Mouse (Mus musculus): ENCODE measurements around the gene Zfp975. TPM values are rescaled to one million over a fixed set of nuclear protein-coding genes. Genes with fewer than 3 reads are reported as not detected.
"Not testable (repeated sequence)": the region's sequence is repeated elsewhere in the genome, so short reads cannot be mapped to it uniquely, and the experiment has no call there.

The Zfp975 gene
- polyA plus RNA-seq, 1 experiment from 2014 or later: 8.3 TPM

GRCm38 (mm10) chr7:42642152-42643115, 50.1 kb downstream of the Zfp975 start, which contains the start of gene Zfp976:
TSS of gene Zfp976 (minus strand) at chr7:42642588.
- ATAC-seq (ENCODE audit: low FRiP score) (peak; percentile 99), DNase-seq (ENCODE audit: low spot score, missing footprints) (peak; percentile 91)
- not testable (repeated sequence) for H3K27ac ChIP-seq (ENCODE audit: low read depth, low read length); H3K9me3 ChIP-seq (ENCODE audit: control insufficient read depth, low read length); H3K36me3 ChIP-seq (ENCODE audit: control insufficient read depth, insufficient read depth, low read length); H3K4me1 ChIP-seq (ENCODE audit: control insufficient read depth, insufficient read depth, low read length); H3K27me3 ChIP-seq (ENCODE audit: control insufficient read depth, insufficient read depth, low read length)
- peak within 1 kb of the TSS; percentile 36 for H3K4me2 ChIP-seq
- peak within 1 kb of the TSS; percentile 28 for H3K4me3 ChIP-seq (ENCODE audit: low read depth, low read length)
- WGBS: 3% methylated on average over 25 of the region's 25 CpGs
- H3K9ac ChIP-seq (ENCODE audit: low read length): peak within 1 kb of the TSS; percentile 27; the same call in 1 of the 2 replicates

- not testable (repeated sequence) for ATAC-seq (ENCODE audit: low FRiP score); H3K4me2 ChIP-seq; H3K27me3 ChIP-seq (ENCODE audit: control insufficient read depth, insufficient read depth, low read length); H3K36me3 ChIP-seq (ENCODE audit: control insufficient read depth, insufficient read depth, low read length); DNase-seq (ENCODE audit: low spot score, missing footprints); H3K9me3 ChIP-seq (ENCODE audit: control insufficient read depth, low read length); H3K4me3 ChIP-seq (ENCODE audit: low read depth, low read length); H3K27ac ChIP-seq (ENCODE audit: low read depth, low read length); H3K4me1 ChIP-seq (ENCODE audit: control insufficient read depth, insufficient read depth, low read length); H3K9ac ChIP-seq (ENCODE audit: low read length)
These were observed 61.5 kb downstream of the Zfp975 start for GRCm38 (mm10) chr7:42631031-42631430.

Other genes starting within 250 kb of the Zfp975 start
- gene 4933421I07Rik, start 244.6 kb downstream of the Zfp975 start, polyA plus RNA-seq (2014; fragmentation: Nextera tagmentation; extraction: Ambion mirVana): not detected in 2 replicates
- gene Zfp141, start 187.0 kb downstream of the Zfp975 start, polyA plus RNA-seq (2014; fragmentation: Nextera tagmentation; extraction: Ambion mirVana): 12.3 and 12.8 TPM in 2 replicates
- not detected in 2 replicates for gene Gm21028, start 114.2 kb downstream of the Zfp975 start, polyA plus RNA-seq (2014; fragmentation: Nextera tagmentation; extraction: Ambion mirVana)
- 0.83 and 1.2 TPM in 2 replicates for gene Zfp977, start 100.2 kb downstream of the Zfp975 start, polyA plus RNA-seq (2014; fragmentation: Nextera tagmentation; extraction: Ambion mirVana)
- gene Zfp976, start 50.2 kb downstream of the Zfp975 start, polyA plus RNA-seq (2014; fragmentation: Nextera tagmentation; extraction: Ambion mirVana): 0.97 and 0.98 TPM in 2 replicates
- not detected in 2 replicates for gene Gm17067, start 34.3 kb upstream of the Zfp975 start, polyA plus RNA-seq (2014; fragmentation: Nextera tagmentation; extraction: Ambion mirVana)
- not detected in 2 replicates for gene Vmn2r62, start 100.8 kb upstream of the Zfp975 start, polyA plus RNA-seq (2014; fragmentation: Nextera tagmentation; extraction: Ambion mirVana)
- gene Gm2381, start 174.5 kb upstream of the Zfp975 start, polyA plus RNA-seq (2014; fragmentation: Nextera tagmentation; extraction: Ambion mirVana): not detected in 2 replicates
- not detected in 2 replicates for gene Vmn2r63, start 241.1 kb upstream of the Zfp975 start, polyA plus RNA-seq (2014; fragmentation: Nextera tagmentation; extraction: Ambion mirVana)